Mouse (Mus musculus) heart, adult 8-10 months (tissue): ENCODE measurements around the gene Srrm2. TPM values are rescaled to one million over a fixed set of nuclear protein-coding genes. Genes with fewer than 3 reads are reported as not detected.

Source experiments
- DNase-seq: peaks from one replicate; pipeline ENCODE4 v3.0.0; 2022; ENCODE audit warnings: low spot score
- total RNA-seq, 4 experiments: library from RNA; stranded (reverse); gene quantifications; 2 replicates each; pipeline ENCODE4 v1.2.4; 2022

Gene Srrm2
- total RNA-seq, result 100 to 1,000 TPM; 151 to 179 (median 164) TPM

DNA sequence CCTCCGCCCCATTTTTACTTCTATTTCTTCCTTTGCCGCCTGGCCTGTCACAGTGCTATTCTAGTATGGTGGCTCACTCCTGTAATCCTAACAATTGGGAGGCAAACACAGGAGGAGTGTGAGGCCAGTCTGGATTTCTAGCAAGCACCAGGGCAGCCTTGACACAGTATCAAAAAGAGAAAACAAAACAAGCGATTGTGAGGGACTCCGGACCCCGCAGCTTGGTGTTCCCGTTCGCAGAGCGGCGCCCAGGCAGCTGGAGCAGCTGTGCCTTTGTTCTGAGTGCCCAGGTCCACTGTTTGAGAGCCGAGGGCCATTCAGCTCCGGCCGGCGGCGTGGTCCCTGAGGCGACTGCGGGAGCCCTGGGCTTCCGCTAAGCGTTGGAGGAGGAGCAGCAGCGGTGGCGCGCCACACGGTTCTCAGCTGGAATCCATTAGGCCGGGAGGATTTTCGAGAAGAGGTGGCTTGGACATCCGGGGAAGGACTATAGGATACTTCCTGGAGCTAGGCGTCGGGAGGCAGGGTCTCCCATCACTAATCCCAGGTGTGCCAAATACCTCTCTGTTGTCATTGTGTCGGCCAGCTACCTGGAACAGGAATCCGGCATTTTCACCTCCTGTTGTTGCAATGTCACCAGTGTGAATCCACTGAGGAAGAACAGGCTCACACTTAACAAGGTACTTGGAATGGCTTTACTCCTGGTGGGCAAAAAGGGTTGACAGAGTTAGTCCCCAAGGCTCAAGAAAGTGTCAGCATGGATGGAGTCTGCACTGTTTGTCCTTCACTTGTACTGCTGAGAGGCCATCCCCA lies at the start of gene Srrm2:
Srrm2 (plus strand) TSS at position 264 of the 810 bp plus-strand sequence.
- no peak for DNase-seq

DNA sequence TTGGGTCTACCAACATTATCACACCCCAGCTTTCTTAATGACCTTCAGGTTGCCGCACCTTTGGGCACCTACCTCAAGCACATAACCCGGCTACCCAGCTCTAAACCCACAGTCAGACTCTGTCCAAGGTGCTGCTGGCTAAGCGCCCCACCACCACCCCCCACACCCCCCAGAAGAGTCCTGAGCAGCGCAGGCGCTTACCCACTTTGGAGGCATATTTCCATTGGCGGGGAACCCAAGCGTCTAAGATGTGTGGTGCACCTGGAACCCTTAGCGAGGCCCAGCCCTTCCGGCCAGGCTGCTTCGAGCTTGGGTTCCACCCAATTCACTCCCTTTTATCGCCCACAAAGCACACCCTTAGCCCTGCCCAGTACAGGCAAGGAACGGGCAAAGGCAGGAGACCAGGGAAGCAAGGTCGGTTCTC lies 49.7 kb upstream of the Srrm2 start, which contains the start of gene Paqr4:
Paqr4 (minus strand) TSS at position 270 of the 424 bp plus-strand sequence.
- DNase-seq, result no peak

GRCm38 (mm10) chr17:23741359-23742209 lies 48.7 kb upstream of the Srrm2 start:
- no peak for DNase-seq

DNA sequence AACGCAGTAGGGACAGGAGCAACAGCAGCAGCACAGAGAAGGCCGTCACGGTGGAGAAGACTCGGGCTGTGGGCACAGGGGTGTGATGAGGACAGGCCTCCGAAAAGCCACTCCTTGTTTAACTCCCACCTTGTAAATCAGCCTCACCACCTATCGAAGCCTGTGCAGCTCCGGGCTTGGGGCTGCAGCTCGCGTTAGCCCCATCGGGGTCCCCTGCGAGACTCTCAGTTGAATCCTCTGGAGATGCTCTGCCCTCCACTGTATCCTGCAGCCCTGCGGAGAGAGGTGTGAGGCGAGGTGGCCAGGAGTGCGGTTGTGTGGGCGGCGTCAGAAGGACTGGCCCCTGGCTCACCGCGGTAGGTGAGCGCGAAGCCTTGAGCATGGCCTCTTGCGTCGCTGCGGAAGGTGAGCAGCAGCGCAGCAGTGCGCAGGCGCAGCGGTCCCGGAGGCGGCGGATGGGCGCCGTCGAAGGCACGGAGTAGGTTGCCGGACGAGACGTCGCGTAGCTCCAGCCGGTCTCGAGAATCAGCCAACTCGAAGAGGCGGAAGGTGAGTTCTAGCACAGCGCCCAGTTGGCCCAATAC lies 48.0 kb upstream of the Srrm2 start:
- DNase-seq, result no peak

GRCm38 (mm10) chr17:23742941-23743340 lies 47.4 kb upstream of the Srrm2 start:
- no peak for DNase-seq

DNA sequence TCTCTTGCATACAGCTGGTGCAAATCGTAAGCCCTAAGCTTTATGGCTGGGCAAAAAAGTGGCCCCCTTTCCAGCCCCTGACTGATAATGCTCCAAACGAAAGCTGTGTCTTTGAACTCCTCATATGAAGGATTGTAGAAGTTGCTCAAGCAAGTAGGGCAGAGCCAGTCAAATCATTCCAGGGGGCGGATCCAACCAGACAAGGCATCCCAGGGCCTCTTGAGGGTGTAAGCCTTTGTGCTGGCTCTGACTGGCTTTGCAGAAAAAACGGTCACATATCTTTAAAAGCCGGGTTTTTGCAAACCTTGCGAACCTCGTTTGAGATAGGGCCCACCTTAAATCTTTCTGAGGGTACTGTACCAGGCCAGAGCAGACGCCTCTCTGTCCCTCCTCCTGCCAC lies 46.3 kb upstream of the Srrm2 start:
- no peak for DNase-seq

DNA sequence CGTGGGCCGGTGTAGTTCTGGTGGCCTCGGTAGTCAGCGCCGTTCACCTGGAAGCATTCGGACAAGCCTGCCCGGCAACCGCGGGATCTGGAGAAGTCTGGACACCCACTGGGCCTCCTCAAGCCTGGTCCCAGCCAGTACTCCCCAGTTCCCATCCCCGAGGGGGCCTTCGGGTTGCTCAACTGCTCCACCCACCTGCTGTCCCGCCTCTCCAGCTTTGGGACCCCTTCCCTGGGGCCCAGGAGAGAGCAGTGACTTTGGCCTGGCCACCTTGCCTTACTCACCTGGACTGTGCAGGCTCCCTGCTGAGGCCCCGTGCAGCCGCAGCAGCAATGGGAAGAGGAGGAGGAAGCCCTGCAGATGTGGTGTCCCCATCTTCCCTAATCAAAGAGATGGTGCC lies 45.7 kb upstream of the Srrm2 start:
- DNase-seq, result no peak

GRCm38 (mm10) chr17:23745301-23746251 lies 44.8 kb upstream of the Srrm2 start, which contains the start of gene Kremen2:
Kremen2 (minus strand) TSS chr17:23745833.
- DNase-seq, result no peak

DNA sequence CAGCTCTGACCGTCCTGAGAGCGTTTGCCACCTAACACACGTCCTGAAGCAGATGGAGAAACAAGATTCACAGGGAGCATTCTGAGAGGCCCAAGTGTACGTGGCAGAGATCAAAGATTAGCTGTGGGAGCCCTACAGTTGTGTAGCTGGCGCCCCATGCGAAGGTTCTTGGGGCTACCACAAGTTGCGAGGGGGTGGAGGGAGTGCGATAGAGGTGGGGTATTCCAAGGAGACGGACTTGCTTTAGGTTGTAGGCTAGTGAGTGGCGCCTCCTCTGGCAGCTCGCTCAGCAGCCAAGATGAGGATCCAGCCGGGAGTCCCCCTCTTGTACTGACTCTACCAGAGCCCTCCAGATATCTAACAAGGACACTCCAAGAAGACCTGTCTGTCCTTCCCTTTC lies 44.0 kb upstream of the Srrm2 start:
- DNase-seq, result no peak

DNA sequence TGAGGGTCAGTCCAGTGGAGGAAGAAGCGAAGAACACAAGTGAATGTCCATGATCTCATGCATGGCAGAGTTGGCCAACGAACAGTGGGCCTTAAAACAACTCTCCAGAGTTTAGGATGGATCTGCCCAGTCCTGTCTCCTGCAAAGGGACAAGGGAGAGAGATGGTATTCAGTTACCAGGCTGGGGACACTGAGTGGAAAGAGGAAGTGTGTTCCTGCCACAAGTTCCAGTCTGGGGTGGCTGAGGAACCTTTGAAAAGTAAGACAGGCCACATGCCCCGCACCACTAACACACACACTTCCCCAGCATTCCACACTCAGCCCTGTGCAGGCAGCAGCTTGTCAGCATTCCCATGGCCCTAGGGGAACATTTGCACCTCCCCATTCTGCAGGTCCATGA lies 43.6 kb upstream of the Srrm2 start:
- DNase-seq, result no peak

DNA sequence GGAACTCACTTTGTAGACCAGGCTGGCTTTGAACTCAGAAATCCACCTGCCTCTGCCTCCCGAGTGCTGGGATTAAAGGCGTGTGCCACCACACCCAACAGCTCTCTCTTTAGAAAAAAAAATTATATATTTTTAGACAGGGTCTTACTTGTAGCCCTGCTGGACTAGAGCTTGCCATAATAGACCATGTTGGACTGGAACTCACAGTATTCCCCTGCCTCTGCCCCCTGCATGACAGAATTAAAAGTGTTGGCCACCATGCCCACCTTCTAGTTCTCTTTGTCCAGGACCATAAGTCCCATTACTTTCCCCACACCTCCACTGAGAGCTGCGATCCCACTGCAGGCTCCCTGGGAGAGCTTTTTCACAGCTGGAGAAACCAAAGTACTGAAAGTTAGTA lies 42.9 kb upstream of the Srrm2 start:
- DNase-seq, result no peak

DNA sequence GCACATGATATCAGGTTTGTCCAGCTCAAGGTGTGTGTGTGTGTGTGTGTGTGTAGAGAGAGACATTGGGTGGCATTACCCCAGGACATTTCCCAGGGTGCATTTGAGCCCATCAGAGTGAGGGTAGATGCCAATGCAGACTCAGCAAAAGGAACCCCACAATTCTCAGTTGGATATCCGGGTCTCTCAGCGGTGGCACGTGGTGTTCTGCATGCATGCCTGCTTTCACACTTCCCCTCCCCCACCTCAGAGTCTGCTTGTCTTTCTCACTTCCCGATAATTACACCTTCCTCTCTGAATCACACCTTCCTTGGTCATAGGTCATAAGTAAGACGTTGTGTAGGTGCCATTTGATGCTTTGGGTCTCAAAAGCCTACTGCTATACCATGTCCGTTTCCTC lies 42.3 kb upstream of the Srrm2 start:
- DNase-seq, result no peak

- DNase-seq, result peak; percentile 93
Measured at GRCm38 (mm10) chr17:23748631-23749391, 41.5 kb upstream of the Srrm2 start.

DNA sequence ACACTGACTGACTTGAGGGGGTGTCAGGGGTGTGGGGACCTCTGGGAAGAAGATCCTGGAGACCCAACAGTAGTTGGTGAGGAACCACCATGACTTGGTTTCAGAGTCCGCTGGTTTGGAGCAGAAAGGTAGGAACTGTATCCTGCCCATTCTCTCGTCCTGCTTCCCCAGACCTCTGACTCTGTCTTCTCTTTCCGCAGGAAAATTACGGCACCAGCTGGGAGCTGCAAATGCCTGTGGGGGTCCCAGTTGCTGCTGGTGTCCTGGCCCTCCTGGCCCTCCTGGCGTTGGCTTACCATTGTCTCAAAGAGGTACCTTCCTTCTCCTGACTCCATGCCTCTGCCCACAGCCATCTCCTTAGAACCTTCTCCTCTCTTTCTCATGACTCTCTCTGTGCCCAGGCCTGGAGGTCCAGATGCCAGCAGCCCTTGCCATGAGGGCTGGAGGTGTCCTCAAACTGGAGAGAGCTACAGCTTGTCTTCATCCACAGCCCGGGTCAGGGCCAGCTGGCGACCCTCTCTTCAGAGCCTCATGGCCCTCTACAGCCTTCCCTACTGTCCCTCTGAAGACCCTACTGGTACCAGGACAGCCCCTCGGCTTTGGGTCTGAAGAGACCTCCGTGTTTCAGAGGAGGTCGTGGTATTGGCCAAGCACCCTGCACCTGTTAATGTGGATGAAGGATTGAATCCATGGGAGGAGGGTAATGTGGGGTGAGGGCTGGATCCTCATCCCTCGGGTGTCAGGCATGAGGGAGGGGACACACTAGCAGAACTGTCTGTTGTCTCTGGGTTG lies 40.7 kb upstream of the Srrm2 start:
- no peak for DNase-seq

DNA sequence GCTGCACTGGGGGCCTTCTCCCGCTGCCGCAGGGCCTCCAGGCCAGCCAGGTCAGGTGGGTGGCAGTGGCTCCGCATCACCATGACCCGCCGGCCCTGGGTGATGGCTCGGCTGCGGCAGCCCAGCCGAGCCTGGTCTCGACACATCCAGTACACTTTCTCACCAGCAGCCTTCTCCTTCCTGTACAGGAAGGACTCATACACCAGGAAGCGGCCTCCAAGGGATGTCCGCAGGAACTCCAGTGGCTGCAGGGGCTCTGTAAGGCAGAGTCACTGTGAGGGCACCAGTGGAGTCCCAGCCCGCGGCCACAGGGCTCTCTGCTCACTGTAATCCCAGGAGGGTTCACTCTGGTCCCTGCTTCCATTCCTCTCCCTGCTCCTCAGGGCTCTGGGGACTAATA lies 34.6 kb upstream of the Srrm2 start:
- DNase-seq, result peak; percentile 34

DNA sequence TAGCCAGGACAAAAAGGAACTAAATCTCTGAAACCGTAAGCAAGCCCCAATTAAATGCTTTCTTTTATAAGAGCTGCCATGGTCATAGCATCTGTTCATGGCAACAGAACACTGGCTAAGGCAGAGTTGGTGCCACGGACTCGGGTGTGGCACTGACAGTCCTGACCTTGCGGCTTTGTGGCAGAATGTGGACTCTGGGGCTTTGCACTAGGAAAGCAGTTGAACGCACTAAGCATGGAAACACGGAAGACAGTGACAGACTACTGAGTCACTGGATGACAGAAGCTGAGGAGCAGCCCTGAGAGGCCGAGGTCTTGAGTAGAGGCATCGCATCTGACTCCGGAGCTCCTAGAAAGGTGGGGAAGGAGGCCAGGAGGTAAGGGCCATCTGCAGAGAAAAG lies 32.8 kb upstream of the Srrm2 start:
- no peak for DNase-seq

- no peak for DNase-seq
Measured at GRCm38 (mm10) chr17:23758801-23759200, 31.5 kb upstream of the Srrm2 start.

- no peak for DNase-seq
Measured at GRCm38 (mm10) chr17:23760231-23760630, 30.1 kb upstream of the Srrm2 start.

DNA sequence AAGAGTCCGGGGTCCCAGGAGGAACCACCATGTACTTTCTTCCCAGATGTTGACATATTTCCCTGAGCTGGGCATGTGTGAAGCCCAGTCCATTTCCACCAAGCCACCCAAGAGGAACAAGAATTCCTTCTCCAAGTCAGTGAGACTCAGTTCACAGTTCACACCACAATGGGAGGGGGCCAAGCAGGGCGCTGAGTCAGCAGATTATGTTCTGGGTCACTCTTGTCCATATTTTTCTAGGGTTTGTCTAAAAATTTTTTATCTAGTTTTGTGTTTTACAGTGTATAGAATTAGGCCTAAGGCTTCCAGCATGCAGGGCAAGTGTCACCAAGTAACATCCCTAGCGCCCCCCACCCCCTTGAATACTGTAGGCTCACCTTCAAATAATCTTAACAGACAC lies 29.2 kb upstream of the Srrm2 start:
- DNase-seq, result no peak

- no peak for DNase-seq
Measured at GRCm38 (mm10) chr17:23762976-23763375, 27.4 kb upstream of the Srrm2 start.
